Mouse (Mus musculus) hindbrain, embryonic 14.5 days (tissue): Measurements from ENCODE around the gene Olfr391-ps. TPM values are rescaled to one million over a fixed set of nuclear protein-coding genes. Genes with fewer than 3 reads are reported as not detected.

ENCODE experiments used
- ATAC-seq: fragments of 200-750 bp; cut with Nextera tagmentation; 2 replicates; pipeline ENCODE4 v1.8.0; 2017; ENCODE audit warnings: moderate number of reproducible peaks, mild to moderate bottlenecking, moderate TSS enrichment, moderate library complexity; ENCODE audit not compliant: low FRiP score
- DNase-seq: peaks from one replicate; pipeline ENCODE4 v3.0.0-alpha.2; 2015; ENCODE audit warnings: low spot score
- H3K27ac ChIP-seq: fragments of 300-500 bp; sonication (generic); 2 replicates; pipeline ENCODE4 v1.5.1; 2014; ENCODE audit warnings: mild to moderate bottlenecking, moderate library complexity
- H3K27me3 ChIP-seq: fragments of 300-500 bp; sonication (generic); 2 replicates; pipeline ENCODE4 v1.6.1; 2014; ENCODE audit warnings: mild to moderate bottlenecking, low read length, mixed read lengths; ENCODE audit not compliant: control insufficient read depth, insufficient read depth
- H3K36me3 ChIP-seq: fragments of 300-500 bp; sonication (generic); replicated peaks from 2 replicates; pipeline ENCODE4 v1.6.1; 2014; ENCODE audit not compliant: control insufficient read depth, insufficient read depth
- H3K4me1 ChIP-seq: fragments of 300-500 bp; sonication (generic); replicated peaks from 2 replicates; pipeline ENCODE4 v1.6.1; 2014; ENCODE audit warnings: antibody characterized with exemption, low read length, mixed read lengths; ENCODE audit not compliant: control insufficient read depth, insufficient read depth
- H3K4me2 ChIP-seq: fragments of 300-500 bp; sonication (generic); replicated peaks from 2 replicates; pipeline ENCODE4 v1.6.1; 2014; ENCODE audit warnings: mild to moderate bottlenecking, moderate library complexity
- H3K4me3 ChIP-seq: fragments of 300-500 bp; sonication (generic); replicated peaks from 2 replicates; pipeline ENCODE4 v1.5.1; 2014; ENCODE audit warnings: mild to moderate bottlenecking, low read length
- H3K9ac ChIP-seq: fragments of 300-500 bp; sonication (generic); 2 replicates; pipeline ENCODE4 v1.6.1; 2014
- H3K9me3 ChIP-seq: fragments of 300-500 bp; sonication (generic); 2 replicates; pipeline ENCODE4 v1.6.1; 2016; ENCODE audit warnings: low read length; ENCODE audit not compliant: control insufficient read depth
- WGBS: fragments of 180-500 bp; shearing (Covaris S2); extraction: QIAGEN DNeasy Blood & Tissue Kit; methylation state at CpG from one replicate; pipeline ENCODE4 v1.1.7; 2014; 5-methylcytosine and 5-hydroxymethylcytosine counted together
- polyA plus RNA-seq: library from polyadenylated mRNA; unstranded; fragments of >200 nt; fragmentation: Nextera tagmentation; extraction: Ambion mirVana; gene quantifications from 2 replicates; pipeline ENCODE4 v1.2.1, GENCODE M21; 2014

Gene Olfr391-ps
- polyA plus RNA-seq, result not detected in 2 replicates

GRCm38 (mm10) chr11:73802952-73803351, at the start of gene Olfr391-ps:
TSS of gene Olfr391-ps (minus strand) at chr11:73803052.
- 44% methylated on average over 1 of the region's 1 CpGs for WGBS
- Histone ChIP-seq H3K4me1 (no peaks in the 10 kb centered on the region), H3K4me2 (no peak within 1 kb of the TSS), H3K4me3 (no peak within 1 kb of the TSS), H3K9me3 (peaks cover 18% of the 10 kb centered on the region; the same call in 1 of the 2 replicates), H3K27me3 (no peaks in the 10 kb centered on the region), H3K27ac (no peak within 1 kb of the TSS), H3K9ac (no peak within 1 kb of the TSS), H3K36me3 (no peaks in the 10 kb centered on the region)
- no peak for ATAC-seq
- DNase-seq, result no peak

- no peak within 1 kb of the TSS for H3K9ac ChIP-seq
- DNase-seq (no peak), ATAC-seq (no peak)
- no peaks in the 10 kb centered on the region for H3K36me3 ChIP-seq
- H3K4me3 ChIP-seq, result no peak within 1 kb of the TSS
- no peaks in the 10 kb centered on the region for H3K4me1 ChIP-seq
- peaks cover 5% of the 10 kb centered on the region; the same call in 1 of the 2 replicates for H3K9me3 ChIP-seq
- H3K27me3 ChIP-seq, result no peaks in the 10 kb centered on the region
- H3K4me2 ChIP-seq, result no peak within 1 kb of the TSS
- H3K27ac ChIP-seq, result no peak within 1 kb of the TSS
Measured at GRCm38 (mm10) chr11:73851354-73851753, 48.5 kb upstream of the Olfr391-ps start, which contains the start of gene Olfr393. TSS of gene Olfr393 (minus strand) at chr11:73851454.

DNA sequence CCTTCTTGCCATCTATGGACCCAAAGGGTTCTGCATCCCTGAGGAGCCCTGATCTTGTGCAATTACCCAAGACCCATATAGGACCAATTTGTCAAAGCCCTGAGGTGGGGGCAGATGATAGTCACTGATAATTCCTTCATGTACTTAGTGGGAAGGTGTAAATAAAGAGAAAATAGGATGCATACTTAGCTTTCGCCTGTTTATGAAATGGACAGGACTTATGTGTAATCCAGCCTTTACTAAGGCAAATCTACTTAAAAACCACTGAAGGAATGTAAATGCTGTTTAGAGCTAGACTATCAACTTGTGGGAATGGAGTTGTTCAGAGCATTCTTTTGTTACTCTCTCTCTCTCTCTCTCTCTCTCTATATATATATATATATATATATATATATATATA, 14.1 kb upstream of the Olfr391-ps start, which contains the start of gene Olfr392:
Gene Olfr392, minus strand, starts transcription at position 101 of the 400 bp plus-strand sequence.
- no peak for ATAC-seq
- Histone ChIP-seq H3K9me3 (peaks cover 10% of the 10 kb centered on the region), H3K9ac (no peak within 1 kb of the TSS), H3K4me3 (no peak within 1 kb of the TSS), H3K27ac (no peak within 1 kb of the TSS), H3K4me2 (no peak within 1 kb of the TSS), H3K36me3 (no peaks in the 10 kb centered on the region), H3K4me1 (no peaks in the 10 kb centered on the region), H3K27me3 (no peaks in the 10 kb centered on the region)
- no peak for DNase-seq
- WGBS, result 96% methylated on average over 1 of the region's 1 CpGs

- 74% methylated on average over 1 of the region's 1 CpGs for WGBS
- Histone ChIP-seq H3K4me3 (no peak within 1 kb of the TSS), H3K9ac (no peak within 1 kb of the TSS), H3K27me3 (no peaks in the 10 kb centered on the region), H3K4me1 (no peaks in the 10 kb centered on the region), H3K36me3 (no peaks in the 10 kb centered on the region), H3K27ac (no peak within 1 kb of the TSS), H3K4me2 (no peak within 1 kb of the TSS), H3K9me3 (0 out of 2 replicates have a peak, but pooled peaks cover 8% of the 10 kb centered on the region)
- DNase-seq (no peak), ATAC-seq (no peak)
Measured at GRCm38 (mm10) chr11:73782664-73783063, 20.2 kb downstream of the Olfr391-ps start, which contains the start of gene Olfr390. TSS of gene Olfr390 (plus strand) at chr11:73782964.

DNA sequence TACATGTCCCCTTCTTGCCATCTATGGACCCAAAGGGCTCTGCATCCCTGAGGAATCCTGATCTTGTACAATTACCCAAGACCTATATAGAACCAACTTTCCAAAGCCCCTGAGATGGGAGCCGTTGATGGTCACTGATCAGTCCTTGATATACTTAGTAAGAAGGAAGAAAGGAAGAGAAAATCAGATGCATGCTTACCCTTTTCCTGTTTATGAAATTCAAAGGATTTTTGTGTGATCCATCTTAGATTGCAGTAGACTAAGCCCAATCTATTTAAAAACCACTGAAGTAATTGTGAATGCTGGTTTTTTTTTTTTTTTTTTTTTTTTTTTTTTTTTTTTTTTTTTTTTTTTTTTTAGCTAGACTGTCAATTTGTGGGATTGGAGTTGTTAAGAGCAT, 22.2 kb downstream of the Olfr391-ps start, which contains the start of gene Olfr389:
Gene Olfr389, minus strand, starts transcription at position 101 of the 400 bp plus-strand sequence.
- peaks cover 14% of the 10 kb centered on the region; the same call in 1 of the 2 replicates for H3K9me3 ChIP-seq
- DNase-seq, result no peak
- H3K36me3 ChIP-seq, result no peaks in the 10 kb centered on the region
- ATAC-seq, result no peak
- H3K27me3 ChIP-seq, result no peaks in the 10 kb centered on the region
- no peak within 1 kb of the TSS for H3K4me2 ChIP-seq
- H3K27ac ChIP-seq, result no peak within 1 kb of the TSS
- H3K9ac ChIP-seq, result no peak within 1 kb of the TSS
- WGBS, result 91% methylated on average over 1 of the region's 1 CpGs
- H3K4me3 ChIP-seq, result no peak within 1 kb of the TSS
- H3K4me1 ChIP-seq, result no peaks in the 10 kb centered on the region

DNA sequence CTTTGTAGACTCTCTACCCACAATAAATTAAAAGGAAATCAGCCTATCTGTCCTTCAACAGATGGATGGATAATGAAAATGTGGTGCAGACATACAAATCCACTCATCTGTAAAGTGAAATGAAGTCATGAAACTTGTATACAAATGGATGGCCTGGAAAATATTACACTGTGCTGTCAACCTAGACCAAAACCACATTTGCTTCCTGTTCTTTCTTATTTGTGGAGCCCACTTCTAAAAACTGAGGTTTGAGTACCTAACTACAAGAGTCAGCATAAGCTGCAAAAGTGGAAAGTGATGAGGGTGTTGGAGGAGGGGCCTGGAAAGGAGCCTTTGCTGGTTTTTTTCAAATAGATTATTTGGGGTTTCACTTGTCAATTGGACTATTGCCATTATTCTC, 43.7 kb downstream of the Olfr391-ps start:
- no peaks in the 10 kb centered on the region for H3K4me1 ChIP-seq
- H3K9ac ChIP-seq, result no peak overlapping the region
- DNase-seq (no peak), ATAC-seq (no peak)
- no peak overlapping the region for H3K4me2 ChIP-seq
- H3K27ac ChIP-seq, result no peak overlapping the region
- H3K27me3 ChIP-seq, result no peaks in the 10 kb centered on the region
- H3K36me3 ChIP-seq, result no peaks in the 10 kb centered on the region
- H3K4me3 ChIP-seq, result no peak overlapping the region
- H3K9me3 ChIP-seq, result peaks cover 29% of the 10 kb centered on the region; the same call in 1 of the 2 replicates

Other genes starting within 250 kb of the Olfr391-ps start
- not detected in 2 replicates for gene Olfr385, start 210.0 kb downstream of the Olfr391-ps start, polyA plus RNA-seq
- not detected in 2 replicates for gene Olfr384, start 204.5 kb downstream of the Olfr391-ps start, polyA plus RNA-seq
- gene Zfp735, start 114.3 kb downstream of the Olfr391-ps start, polyA plus RNA-seq, result not detected in 2 replicates
- not detected in 2 replicates for gene Olfr389, start 22.3 kb downstream of the Olfr391-ps start, polyA plus RNA-seq
- not detected in 2 replicates for gene Olfr390, start 20.1 kb downstream of the Olfr391-ps start, polyA plus RNA-seq
- gene Olfr392, start 14.0 kb upstream of the Olfr391-ps start, polyA plus RNA-seq, result not detected in 2 replicates
- gene Olfr393, start 48.4 kb upstream of the Olfr391-ps start, polyA plus RNA-seq, result not detected in 2 replicates
- not detected in 2 replicates for gene Olfr394, start 87.7 kb upstream of the Olfr391-ps start, polyA plus RNA-seq
- gene Olfr395, start 106.2 kb upstream of the Olfr391-ps start, polyA plus RNA-seq, result not detected in 2 replicates
- gene Olfr23, start 133.6 kb upstream of the Olfr391-ps start, polyA plus RNA-seq, result not detected in 2 replicates
- not detected in 2 replicates for gene Olfr397, start 157.8 kb upstream of the Olfr391-ps start, polyA plus RNA-seq
- not detected in 2 replicates for gene Olfr398, start 187.4 kb upstream of the Olfr391-ps start, polyA plus RNA-seq